Mouse (Mus musculus) B cell, adult 2 months (primary cell): ENCODE measurements at regions not wholly inside any gene's neighbourhood (a gene's known extent, or its start where the extent isn't known, plus 50 kb on each side); places are given as distances from the start of the nearest gene placed in this dataset.

Source experiments
- DNase-seq, 2 experiments: peaks; one replicate each; pipeline ENCODE4 v3.0.0; 2022

- no peak for DNase-seq
Observed at GRCm38 (mm10) chr1:75612083-75612720, 66.1 kb downstream of the Slc4a3 start.

- DNase-seq = no peak
Observed at GRCm38 (mm10) chr1:75613206-75613605, 67.1 kb downstream of the Slc4a3 start.

- DNase-seq = no peak
Observed at GRCm38 (mm10) chr1:75616971-75617370, 70.9 kb downstream of the Slc4a3 start.

- no peak for DNase-seq
Observed at GRCm38 (mm10) chr1:75618367-75618790, 72.3 kb downstream of the Slc4a3 start.

- no peak for DNase-seq
Observed at GRCm38 (mm10) chr1:75630287-75630686, 84.2 kb downstream of the Slc4a3 start.

GRCm38 (mm10) chr1:75631729-75632128 is 85.7 kb downstream of the Slc4a3 start:
- no peak for DNase-seq

- no peak for DNase-seq
Observed at GRCm38 (mm10) chr1:75635591-75635990, 89.5 kb downstream of the Slc4a3 start.

- DNase-seq = no peak
Observed at GRCm38 (mm10) chr1:75639031-75640001, 93.2 kb downstream of the Slc4a3 start.

GRCm38 (mm10) chr1:75642496-75642895 is 96.4 kb downstream of the Slc4a3 start:
- DNase-seq = no peak

GRCm38 (mm10) chr1:75652547-75652946 is 106.5 kb downstream of the Slc4a3 start:
- DNase-seq = peak; percentile 2 to 13

- no peak for DNase-seq
Observed at GRCm38 (mm10) chr1:75652987-75653573, 107.0 kb downstream of the Slc4a3 start.

GRCm38 (mm10) chr1:75653671-75654076 is 107.6 kb downstream of the Slc4a3 start:
- DNase-seq = peak; percentile 4 to 22

- DNase-seq = no peak
Observed at GRCm38 (mm10) chr1:75656592-75656991, 110.5 kb downstream of the Slc4a3 start.

GRCm38 (mm10) chr1:75660336-75661100 is 114.5 kb downstream of the Slc4a3 start:
- DNase-seq = no peak

GRCm38 (mm10) chr1:75662141-75662990 is 116.3 kb downstream of the Slc4a3 start:
- no peak for DNase-seq

GRCm38 (mm10) chr1:75667736-75668269 is 121.7 kb downstream of the Slc4a3 start:
- DNase-seq = no peak

- DNase-seq = no peak
Observed at GRCm38 (mm10) chr1:75676295-75676694, 130.2 kb downstream of the Slc4a3 start.

- DNase-seq = no peak
Observed at GRCm38 (mm10) chr1:75677695-75678094, 131.6 kb downstream of the Slc4a3 start.

GRCm38 (mm10) chr1:75678279-75678678 is 132.2 kb downstream of the Slc4a3 start:
- no peak for DNase-seq

GRCm38 (mm10) chr1:75680366-75680765 is 134.3 kb downstream of the Slc4a3 start:
- DNase-seq = no peak

GRCm38 (mm10) chr1:75681913-75682312 is 135.8 kb downstream of the Slc4a3 start:
- no peak for DNase-seq
